Mouse (Mus musculus) liver, postnatal 0 days (tissue): ENCODE results near the gene Tbx19. TPM values are rescaled to one million over a fixed set of nuclear protein-coding genes. Genes with fewer than 3 reads are reported as not detected.
A peak's percentile ranks its signal among the peaks of the same experiment; 100 is the strongest.

ENCODE experiments used
- ATAC-seq: fragments of 200-750 bp; cut with Nextera tagmentation; 2 replicates; pipeline ENCODE4 v1.8.0; 2017; ENCODE audit warnings: mild to moderate bottlenecking, moderate library complexity
- DNase-seq: peaks from one replicate; pipeline ENCODE4 v3.0.0-alpha.2; 2016
- H3K27ac ChIP-seq: fragments of 300-500 bp; sonication (generic); 2 replicates; pipeline ENCODE4 v1.5.1; 2014; ENCODE audit warnings: antibody characterized with exemption, moderate library complexity, mild to moderate bottlenecking, low read depth
- H3K27me3 ChIP-seq: fragments of 300-500 bp; sonication (generic); 2 replicates; pipeline ENCODE4 v1.6.1; 2014; ENCODE audit warnings: low read length, control low read depth, mixed read lengths; ENCODE audit not compliant: insufficient read depth
- H3K36me3 ChIP-seq: fragments of 300-500 bp; sonication (generic); replicated peaks from 2 replicates; pipeline ENCODE4 v1.6.1; 2014; ENCODE audit warnings: mild to moderate bottlenecking, control low read depth, low read length, moderate library complexity, mixed read lengths; ENCODE audit not compliant: insufficient read depth
- H3K4me1 ChIP-seq: fragments of 300-500 bp; sonication (generic); 2 replicates; pipeline ENCODE4 v1.6.1; 2014; ENCODE audit warnings: antibody characterized with exemption, mild to moderate bottlenecking, control low read depth; ENCODE audit not compliant: insufficient read depth
- H3K4me2 ChIP-seq: fragments of 300-500 bp; sonication (generic); 2 replicates; pipeline ENCODE4 v1.6.1; 2014; ENCODE audit warnings: low read depth, mild to moderate bottlenecking, low read length, moderate library complexity, mixed read lengths
- H3K4me3 ChIP-seq: fragments of 300-500 bp; sonication (generic); 2 replicates; pipeline ENCODE4 v1.5.1; 2014; ENCODE audit warnings: low read depth, low read length
- H3K9ac ChIP-seq: fragments of 300-500 bp; sonication (generic); replicated peaks from 2 replicates; pipeline ENCODE4 v1.6.1; 2014; ENCODE audit warnings: mild to moderate bottlenecking, moderate library complexity
- H3K9me3 ChIP-seq: fragments of 300-500 bp; sonication (generic); 2 replicates; pipeline ENCODE4 v1.6.1; 2016; ENCODE audit warnings: mild to moderate bottlenecking, control low read depth, low read length, mixed read lengths
- CTCF ChIP-seq: sonication (generic); IDR thresholded peaks from 2 replicates; pipeline ENCODE4 v1.5.1; 2016; ENCODE audit warnings: antibody characterized with exemption, low read depth
- EP300 ChIP-seq: IDR thresholded peaks from 2 replicates; pipeline ENCODE4 v1.6.1; 2016; ENCODE audit warnings: antibody characterized with exemption, low read depth, mild to moderate bottlenecking
- WGBS: fragments of 180-500 bp; shearing (Covaris S2); extraction: QIAGEN DNeasy Blood & Tissue Kit; methylation state at CpG from one replicate; pipeline ENCODE4 v1.1.7; 2014; ENCODE audit not compliant: insufficient replicate concordance; 5-methylcytosine and 5-hydroxymethylcytosine counted together
- polyA plus RNA-seq: library from polyadenylated mRNA; unstranded; fragments of >200 nt; fragmentation: Nextera tagmentation; extraction: Ambion mirVana; gene quantifications from 2 replicates; pipeline ENCODE4 v1.2.1, GENCODE M21; 2015

Gene Tbx19
- polyA plus RNA-seq, 1 experiment from 2014 or later: 0.06 TPM

GRCm38 (mm10) chr1:165154162-165154561 is 6.4 kb downstream of the Tbx19 start:
- Histone ChIP-seq H3K4me3 (no peak overlapping the region), H3K4me2 (0 out of 2 replicates have a peak overlapping the region, but pooled peaks have one; percentile 30), H3K4me1 (no peaks in the 10 kb centered on the region; the same call in 1 of the 2 replicates), H3K9me3 (no peaks in the 10 kb centered on the region), H3K27me3 (no peaks in the 10 kb centered on the region), H3K9ac (no peak overlapping the region), H3K36me3 (no peaks in the 10 kb centered on the region), H3K27ac (no peak overlapping the region)
- ATAC-seq (no peak), DNase-seq (no peak)
- 37% methylated on average over 4 of the region's 4 CpGs for WGBS
- TF ChIP-seq CTCF (no peak), EP300 (no peak)

GRCm38 (mm10) chr1:165151216-165151615 is 9.4 kb downstream of the Tbx19 start:
- no peaks in the 10 kb centered on the region for H3K9me3 ChIP-seq
- TF ChIP-seq CTCF (no peak), EP300 (no peak)
- WGBS: 48% methylated on average over 8 of the region's 8 CpGs
- DNase-seq (no peak), ATAC-seq (no peak)
- no peaks in the 10 kb centered on the region; the same call in 1 of the 2 replicates for H3K4me1 ChIP-seq
- no peak overlapping the region for H3K9ac ChIP-seq
- no peak overlapping the region for H3K27ac ChIP-seq
- H3K4me2 ChIP-seq: no peak overlapping the region
- H3K4me3 ChIP-seq: no peak overlapping the region
- no peaks in the 10 kb centered on the region for H3K27me3 ChIP-seq
- H3K36me3 ChIP-seq: no peaks in the 10 kb centered on the region

GRCm38 (mm10) chr1:165142343-165142916 is 18.1 kb downstream of the Tbx19 start:
- TF ChIP-seq EP300 (no peak), CTCF (no peak)
- H3K9ac ChIP-seq: no peak overlapping the region
- WGBS: 77% methylated on average over 12 of the region's 12 CpGs
- peak; percentile 87 for ATAC-seq
- H3K27me3 ChIP-seq: no peaks in the 10 kb centered on the region
- DNase-seq: peak; percentile 34
- no peak overlapping the region for H3K4me3 ChIP-seq
- H3K36me3 ChIP-seq: no peaks in the 10 kb centered on the region
- H3K4me2 ChIP-seq: no peak overlapping the region
- no peaks in the 10 kb centered on the region; the same call in 1 of the 2 replicates for H3K4me1 ChIP-seq
- H3K27ac ChIP-seq: no peak overlapping the region
- no peaks in the 10 kb centered on the region for H3K9me3 ChIP-seq

GRCm38 (mm10) chr1:165140227-165140626 is 20.3 kb downstream of the Tbx19 start:
- Histone ChIP-seq H3K27me3 (no peaks in the 10 kb centered on the region), H3K27ac (no peak overlapping the region), H3K4me2 (no peak overlapping the region), H3K9ac (no peak overlapping the region), H3K4me3 (no peak overlapping the region), H3K36me3 (no peaks in the 10 kb centered on the region), H3K4me1 (no peaks in the 10 kb centered on the region; the same call in 1 of the 2 replicates), H3K9me3 (no peaks in the 10 kb centered on the region)
- no peak for DNase-seq
- TF ChIP-seq CTCF (no peak), EP300 (peak; percentile 37; the same call in 1 of the 2 replicates)
- no peak for ATAC-seq
- 45% methylated on average over 3 of the region's 3 CpGs for WGBS

- H3K27ac ChIP-seq: no peak overlapping the region
- H3K9me3 ChIP-seq: no peaks in the 10 kb centered on the region
- H3K36me3 ChIP-seq: no peaks in the 10 kb centered on the region
- DNase-seq: no peak
- no peaks in the 10 kb centered on the region for H3K4me1 ChIP-seq
- TF ChIP-seq EP300: no peak
- no peak for TF ChIP-seq CTCF
- ATAC-seq: no peak
- no peak overlapping the region for H3K9ac ChIP-seq
- no peaks in the 10 kb centered on the region for H3K27me3 ChIP-seq
- no peak overlapping the region for H3K4me3 ChIP-seq
- WGBS: 34% methylated on average over 2 of the region's 2 CpGs
- no peak overlapping the region for H3K4me2 ChIP-seq
Measured at GRCm38 (mm10) chr1:165133858-165134257, 26.7 kb downstream of the Tbx19 start.

GRCm38 (mm10) chr1:165133279-165133678 is 27.3 kb downstream of the Tbx19 start:
- Histone ChIP-seq H3K27ac (no peak overlapping the region), H3K4me1 (no peaks in the 10 kb centered on the region), H3K4me3 (no peak overlapping the region), H3K9me3 (no peaks in the 10 kb centered on the region), H3K9ac (no peak overlapping the region), H3K27me3 (no peaks in the 10 kb centered on the region), H3K4me2 (no peak overlapping the region), H3K36me3 (no peaks in the 10 kb centered on the region)
- WGBS: 58% methylated on average over 5 of the region's 5 CpGs
- ATAC-seq (no peak), DNase-seq (no peak)
- no peak for TF ChIP-seq EP300
- TF ChIP-seq CTCF: no peak
